Mouse (Mus musculus): ENCODE data around the gene Wipi2. TPM values are rescaled to one million over a fixed set of nuclear protein-coding genes. Genes with fewer than 3 reads are reported as not detected.

The Wipi2 gene
- polyA plus RNA-seq, 1 experiment, result 38.9 TPM

- 64% methylated on average over 4 of the region's 4 CpGs for WGBS
- TF ChIP-seq CTCF (IDR thresholded peaks at IDR 0.05; ENCODE audit: extremely low read depth, insufficient read length, insufficient replicate concordance, low read depth, low read length) (no peak), POLR2A (IDR thresholded peaks at IDR 0.05; ENCODE audit: low read depth, low read length) (no peak)
- H3K36me3 ChIP-seq (ENCODE audit: control insufficient read depth, insufficient read depth, low read length), result no peaks in the 10 kb centered on the region
Measured at GRCm38 (mm10) chr5:142615638-142616037, 11.9 kb upstream of the Wipi2 start.

GRCm38 (mm10) chr5:142616326-142616725 lies 11.2 kb upstream of the Wipi2 start:
- Histone ChIP-seq H3K27me3 (ENCODE audit: control insufficient read depth, insufficient read depth, low read length) (no peaks in the 10 kb centered on the region), H3K4me3 (ENCODE audit: low read depth, low read length) (no peak overlapping the region), H3K27ac (ENCODE audit: insufficient read depth, low read depth, low read length) (no peak overlapping the region), H3K4me1 (ENCODE audit: control insufficient read depth, insufficient read depth, insufficient read length, low read length) (no peaks in the 10 kb centered on the region), H3K36me3 (ENCODE audit: control insufficient read depth, insufficient read depth, low read length) (no peaks in the 10 kb centered on the region)
- TF ChIP-seq CTCF (IDR thresholded peaks at IDR 0.05; ENCODE audit: extremely low read depth, insufficient read length, insufficient replicate concordance, low read depth, low read length) (no peak), POLR2A (IDR thresholded peaks at IDR 0.05; ENCODE audit: low read depth, low read length) (no peak)
- WGBS, result 50% methylated on average over 6 of the region's 6 CpGs

More at GRCm38 (mm10) chr5:142615638-142616037, 11.9 kb upstream of the Wipi2 start:
- no peak overlapping the region for H3K27ac ChIP-seq (ENCODE audit: insufficient read depth, low read depth, low read length)
- H3K27me3 ChIP-seq (ENCODE audit: control insufficient read depth, insufficient read depth, low read length), result no peaks in the 10 kb centered on the region
- no peak overlapping the region for H3K4me3 ChIP-seq (ENCODE audit: low read depth, low read length)
- no peaks in the 10 kb centered on the region for H3K4me1 ChIP-seq (ENCODE audit: control insufficient read depth, insufficient read depth, insufficient read length, low read length)

- Histone ChIP-seq H3K27me3 (ENCODE audit: control insufficient read depth, insufficient read depth, low read length) (no peaks in the 10 kb centered on the region), H3K4me1 (ENCODE audit: control insufficient read depth, insufficient read depth, insufficient read length, low read length) (no peaks in the 10 kb centered on the region), H3K4me3 (ENCODE audit: low read depth, low read length) (no peak overlapping the region), H3K36me3 (ENCODE audit: control insufficient read depth, insufficient read depth, low read length) (no peaks in the 10 kb centered on the region), H3K27ac (ENCODE audit: insufficient read depth, low read depth, low read length) (no peak overlapping the region)
- TF ChIP-seq CTCF (IDR thresholded peaks at IDR 0.05; ENCODE audit: extremely low read depth, insufficient read length, insufficient replicate concordance, low read depth, low read length) (peak; percentile 56; the same call in 1 of the 2 replicates), POLR2A (IDR thresholded peaks at IDR 0.05; ENCODE audit: low read depth, low read length) (no peak)
- 15% methylated on average over 5 of the region's 5 CpGs for WGBS
Measured at GRCm38 (mm10) chr5:142619866-142620265, 7.6 kb upstream of the Wipi2 start.

- no peaks in the 10 kb centered on the region for H3K4me1 ChIP-seq (ENCODE audit: control insufficient read depth, insufficient read depth, insufficient read length, low read length)
- H3K27ac ChIP-seq (ENCODE audit: insufficient read depth, low read depth, low read length), result no peak overlapping the region
- no peaks in the 10 kb centered on the region for H3K36me3 ChIP-seq (ENCODE audit: control insufficient read depth, insufficient read depth, low read length)
- WGBS, result 46% methylated on average over 2 of the region's 2 CpGs
- no peaks in the 10 kb centered on the region for H3K27me3 ChIP-seq (ENCODE audit: control insufficient read depth, insufficient read depth, low read length)
- H3K4me3 ChIP-seq (ENCODE audit: low read depth, low read length), result no peak overlapping the region
- no peak for TF ChIP-seq CTCF (IDR thresholded peaks at IDR 0.05; ENCODE audit: extremely low read depth, insufficient read length, insufficient replicate concordance, low read depth, low read length)
- no peak for TF ChIP-seq POLR2A (IDR thresholded peaks at IDR 0.05; ENCODE audit: low read depth, low read length)
Measured at GRCm38 (mm10) chr5:142621421-142621820, 6.1 kb upstream of the Wipi2 start.

GRCm38 (mm10) chr5:142622134-142622533 lies 5.4 kb upstream of the Wipi2 start:
- WGBS, result 27% methylated on average over 1 of the region's 1 CpGs
- H3K4me1 ChIP-seq (ENCODE audit: control insufficient read depth, insufficient read depth, insufficient read length, low read length), result no peaks in the 10 kb centered on the region
- no peaks in the 10 kb centered on the region for H3K36me3 ChIP-seq (ENCODE audit: control insufficient read depth, insufficient read depth, low read length)
- H3K27me3 ChIP-seq (ENCODE audit: control insufficient read depth, insufficient read depth, low read length), result no peaks in the 10 kb centered on the region
- H3K27ac ChIP-seq (ENCODE audit: insufficient read depth, low read depth, low read length), result no peak overlapping the region
- no peak for TF ChIP-seq POLR2A (IDR thresholded peaks at IDR 0.05; ENCODE audit: low read depth, low read length)
- TF ChIP-seq CTCF (IDR thresholded peaks at IDR 0.05; ENCODE audit: extremely low read depth, insufficient read length, insufficient replicate concordance, low read depth, low read length), result no peak
- H3K4me3 ChIP-seq (ENCODE audit: low read depth, low read length), result no peak overlapping the region

- H3K4me3 ChIP-seq (ENCODE audit: low read depth, low read length), result no peak overlapping the region
- H3K27ac ChIP-seq (ENCODE audit: insufficient read depth, low read depth, low read length), result no peak overlapping the region
- TF ChIP-seq CTCF (IDR thresholded peaks at IDR 0.05; ENCODE audit: extremely low read depth, insufficient read length, insufficient replicate concordance, low read depth, low read length) (no peak), POLR2A (IDR thresholded peaks at IDR 0.05; ENCODE audit: low read depth, low read length) (no peak)
- 94% methylated on average over 7 of the region's 7 CpGs for WGBS
- no peaks in the 10 kb centered on the region for H3K27me3 ChIP-seq (ENCODE audit: control insufficient read depth, insufficient read depth, low read length)
- H3K36me3 ChIP-seq (ENCODE audit: control insufficient read depth, insufficient read depth, low read length), result no peaks in the 10 kb centered on the region
- H3K4me1 ChIP-seq (ENCODE audit: control insufficient read depth, insufficient read depth, insufficient read length, low read length), result no peaks in the 10 kb centered on the region
Measured at GRCm38 (mm10) chr5:142623080-142623479, 4.4 kb upstream of the Wipi2 start.

GRCm38 (mm10) chr5:142628726-142629662 lies 1.5 kb downstream of the Wipi2 start:
- Histone ChIP-seq H3K36me3 (ENCODE audit: control insufficient read depth, insufficient read depth, low read length) (peaks cover 4% of the 10 kb centered on the region; the same call in 1 of the 2 replicates), H3K4me3 (ENCODE audit: low read depth, low read length) (peak overlapping the region; percentile 80), H3K27me3 (ENCODE audit: control insufficient read depth, insufficient read depth, low read length) (no peaks in the 10 kb centered on the region), H3K27ac (ENCODE audit: insufficient read depth, low read depth, low read length) (peak overlapping the region; percentile 53), H3K4me1 (ENCODE audit: control insufficient read depth, insufficient read depth, insufficient read length, low read length) (peaks cover 5% of the 10 kb centered on the region; the same call in 1 of the 2 replicates)
- TF ChIP-seq CTCF (IDR thresholded peaks at IDR 0.05; ENCODE audit: extremely low read depth, insufficient read length, insufficient replicate concordance, low read depth, low read length) (no peak), POLR2A (IDR thresholded peaks at IDR 0.05; ENCODE audit: low read depth, low read length) (peak; percentile 86)
- WGBS, result under 1% methylated on average over 69 of the region's 69 CpGs

Data from small intestine, adult 2 months (tissue).